Mouse (Mus musculus) embryonic facial prominence, embryonic 14.5 days (tissue): ENCODE measurements around the gene Lancl1. TPM values are rescaled to one million over a fixed set of nuclear protein-coding genes. Genes with fewer than 3 reads are reported as not detected.

Source experiments
- ATAC-seq: fragments of 200-750 bp; cut with Nextera tagmentation; 2 replicates; pipeline ENCODE4 v1.8.0; 2017; ENCODE audit warnings: low read depth, moderate number of reproducible peaks, moderate TSS enrichment
- DNase-seq: peaks from one replicate; pipeline ENCODE4 v3.0.0-alpha.2; 2015; ENCODE audit warnings: low spot score
- H3K27ac ChIP-seq: fragments of 300-500 bp; sonication (generic); replicated peaks from 2 replicates; pipeline ENCODE4 v1.5.1; 2014; ENCODE audit warnings: low read depth, mild to moderate bottlenecking, low read length, moderate library complexity
- H3K27me3 ChIP-seq: fragments of 300-500 bp; sonication (generic); replicated peaks from 2 replicates; pipeline ENCODE4 v1.6.1; 2014; ENCODE audit warnings: low read length; ENCODE audit not compliant: control insufficient read depth, insufficient read depth
- H3K36me3 ChIP-seq: fragments of 300-500 bp; sonication (generic); 2 replicates; pipeline ENCODE4 v1.6.1; 2014; ENCODE audit warnings: low read length, mixed read lengths; ENCODE audit not compliant: control insufficient read depth, insufficient read depth
- H3K4me1 ChIP-seq: fragments of 300-500 bp; sonication (generic); 2 replicates; pipeline ENCODE4 v1.6.1; 2014; ENCODE audit warnings: antibody characterized with exemption, low read length; ENCODE audit not compliant: control insufficient read depth, insufficient read depth
- H3K4me2 ChIP-seq: fragments of 300-500 bp; sonication (generic); 2 replicates; pipeline ENCODE4 v1.6.1; 2014; ENCODE audit warnings: low read depth, mild to moderate bottlenecking, low read length, moderate library complexity, mixed read lengths
- H3K4me3 ChIP-seq: fragments of 300-500 bp; sonication (generic); 2 replicates; pipeline ENCODE4 v1.5.1; 2014; ENCODE audit warnings: low read depth, mild to moderate bottlenecking, low read length
- H3K9ac ChIP-seq: fragments of 300-500 bp; sonication (generic); 2 replicates; pipeline ENCODE4 v1.6.1; 2014; ENCODE audit warnings: low read depth, mild to moderate bottlenecking, low read length, moderate library complexity, mixed read lengths
- H3K9me3 ChIP-seq: fragments of 300-500 bp; sonication (generic); 2 replicates; pipeline ENCODE4 v1.6.1; 2016; ENCODE audit warnings: low read length; ENCODE audit not compliant: control insufficient read depth
- WGBS: fragments of 180-500 bp; shearing (Covaris S2); extraction: QIAGEN DNeasy Blood & Tissue Kit; methylation state at CpG from one replicate; pipeline ENCODE4 v1.1.7; 2014; 5-methylcytosine and 5-hydroxymethylcytosine counted together
- polyA plus RNA-seq: library from polyadenylated mRNA; unstranded; fragments of >200 nt; fragmentation: Nextera tagmentation; extraction: Ambion mirVana; gene quantifications from 2 replicates; pipeline ENCODE4 v1.2.1, GENCODE M21; 2014

Gene Lancl1
- polyA plus RNA-seq, 1 experiment from 2014 or later = 112 TPM

DNA sequence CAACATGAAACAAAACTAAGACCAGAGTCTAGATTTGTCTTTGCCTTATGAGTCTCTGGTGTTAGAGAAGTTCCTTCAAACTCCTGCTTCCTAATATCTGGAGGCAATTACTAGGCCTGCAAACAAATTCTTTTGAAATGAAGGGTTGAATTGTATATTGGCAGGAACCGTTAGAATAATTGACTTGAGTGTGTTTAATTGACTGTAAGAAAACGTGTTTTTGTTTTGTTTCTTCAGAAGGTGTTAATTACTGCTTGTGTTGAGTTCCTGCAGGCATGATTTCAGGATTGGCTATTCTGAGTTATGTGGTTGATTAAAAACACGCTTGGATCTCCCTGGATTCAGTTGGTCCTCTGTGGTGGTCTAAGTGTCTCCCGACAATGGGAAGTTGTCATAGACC lies 14.0 kb upstream of the Lancl1 start:
- Histone ChIP-seq H3K4me2 (no peak overlapping the region), H3K27ac (no peak overlapping the region), H3K27me3 (no peaks in the 10 kb centered on the region), H3K9me3 (no peaks in the 10 kb centered on the region), H3K4me1 (no peaks in the 10 kb centered on the region), H3K36me3 (no peaks in the 10 kb centered on the region), H3K9ac (no peak overlapping the region), H3K4me3 (no peak overlapping the region)
- DNase-seq (no peak), ATAC-seq (no peak)
- 33% methylated on average over 4 of the region's 4 CpGs for WGBS

DNA sequence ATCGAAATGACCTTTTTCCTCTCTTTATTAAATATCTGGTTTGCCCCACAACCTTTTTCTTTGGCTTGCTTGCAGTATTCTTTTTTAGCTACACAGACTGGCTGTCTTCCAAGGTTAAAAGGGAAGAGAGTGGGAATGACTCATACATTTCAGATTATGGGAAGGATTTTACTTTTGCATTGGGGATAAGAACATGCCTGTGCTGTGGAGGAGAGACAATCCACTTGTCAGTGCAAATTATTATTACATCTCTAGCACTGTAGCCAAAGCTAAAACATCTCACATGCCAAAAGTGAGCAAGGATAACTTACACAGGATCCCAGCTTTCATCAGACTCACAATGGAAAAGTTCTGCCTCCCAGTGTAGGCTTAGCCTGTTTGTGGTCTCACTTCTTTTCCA lies 10.9 kb upstream of the Lancl1 start:
- Histone ChIP-seq H3K9me3 (no peaks in the 10 kb centered on the region), H3K27ac (0 out of 2 replicates have a peak overlapping the region, but pooled peaks have one; percentile 29), H3K4me1 (no peaks in the 10 kb centered on the region), H3K4me3 (no peak overlapping the region), H3K9ac (no peak overlapping the region), H3K36me3 (no peaks in the 10 kb centered on the region), H3K27me3 (no peaks in the 10 kb centered on the region), H3K4me2 (no peak overlapping the region)
- DNase-seq (peak; percentile 80), ATAC-seq (0 out of 2 replicates have a peak, but pooled peaks have one; percentile 55)
- 53% methylated on average over 1 of the region's 1 CpGs for WGBS

DNA sequence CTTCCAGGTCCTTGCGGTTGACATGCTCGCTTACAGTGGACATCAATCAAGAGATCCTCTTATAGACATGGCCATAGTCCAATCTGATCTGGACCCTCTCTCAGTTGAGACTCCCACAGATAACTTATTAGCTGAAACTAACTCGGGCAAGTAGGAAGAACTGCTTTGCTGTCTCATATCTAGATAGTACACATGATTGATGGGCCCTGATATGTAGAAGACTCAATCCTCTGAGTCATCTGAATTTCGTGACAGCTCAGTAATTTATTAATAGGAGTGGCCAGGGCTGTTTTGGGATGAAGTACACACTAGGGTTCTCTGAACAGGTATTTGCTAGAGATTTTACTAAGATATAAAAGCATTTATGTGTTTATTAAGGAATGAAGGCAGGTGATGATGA lies 10.0 kb upstream of the Lancl1 start:
- no peak for ATAC-seq

DNA sequence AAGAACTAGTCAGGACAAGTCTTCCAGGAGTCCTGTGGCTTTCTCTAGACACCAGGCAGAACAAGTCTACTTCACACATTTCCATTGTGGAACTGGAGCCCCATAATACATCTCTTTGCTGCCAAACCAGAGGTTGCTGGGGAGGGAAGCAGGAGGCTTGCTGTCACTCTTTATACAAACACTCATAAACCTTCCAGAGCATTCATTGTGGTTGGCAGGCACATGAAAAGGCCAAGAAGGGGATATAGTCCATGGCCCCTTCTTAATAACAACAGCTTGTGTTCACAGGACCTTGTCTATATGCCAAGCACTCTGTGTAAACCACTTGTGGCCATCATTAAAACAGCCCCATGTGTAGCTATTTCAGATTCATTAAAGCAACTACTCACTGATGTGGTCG lies 6.4 kb upstream of the Lancl1 start:
- H3K36me3 ChIP-seq = no peaks in the 10 kb centered on the region
- H3K4me1 ChIP-seq = no peaks in the 10 kb centered on the region
- no peak overlapping the region for H3K4me3 ChIP-seq
- H3K9me3 ChIP-seq = no peaks in the 10 kb centered on the region
- H3K27me3 ChIP-seq = no peaks in the 10 kb centered on the region
- H3K4me2 ChIP-seq = no peak overlapping the region
- H3K9ac ChIP-seq = no peak overlapping the region
- no peak overlapping the region for H3K27ac ChIP-seq
- peak; percentile 47 for ATAC-seq
- DNase-seq = peak; percentile 67
- WGBS = 33% methylated on average over 1 of the region's 1 CpGs

More for the DNA sequence above, 10.0 kb upstream of the Lancl1 start:
- 75% methylated on average over 4 of the region's 4 CpGs for WGBS
- Histone ChIP-seq H3K9me3 (no peaks in the 10 kb centered on the region), H3K9ac (no peak overlapping the region), H3K27ac (no peak overlapping the region), H3K4me2 (no peak overlapping the region), H3K27me3 (no peaks in the 10 kb centered on the region), H3K4me1 (no peaks in the 10 kb centered on the region), H3K4me3 (no peak overlapping the region), H3K36me3 (no peaks in the 10 kb centered on the region)
- DNase-seq = no peak

DNA sequence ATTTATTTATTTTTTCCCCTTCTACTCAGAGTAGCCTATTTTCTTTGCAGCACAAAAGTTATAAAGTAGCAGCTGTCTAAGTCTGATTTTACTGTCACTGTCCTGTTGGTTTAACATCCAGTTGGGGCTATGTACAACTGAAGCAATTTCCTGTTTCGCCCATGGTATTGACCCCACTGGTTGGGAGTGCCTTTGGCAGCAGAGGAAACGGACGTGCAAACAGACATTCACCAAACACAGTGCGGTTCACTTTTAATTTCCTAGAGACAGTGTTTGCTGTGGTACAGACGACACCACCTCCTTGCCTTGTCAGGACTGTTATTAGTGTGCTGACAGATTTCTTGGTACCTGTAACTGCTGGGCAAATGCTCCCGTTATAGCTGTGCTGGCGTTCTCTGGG lies 3.9 kb upstream of the Lancl1 start:
- no peak overlapping the region for H3K4me2 ChIP-seq
- DNase-seq (no peak), ATAC-seq (no peak)
- no peak overlapping the region for H3K27ac ChIP-seq
- no peak overlapping the region for H3K4me3 ChIP-seq
- H3K9me3 ChIP-seq = no peaks in the 10 kb centered on the region
- no peaks in the 10 kb centered on the region for H3K27me3 ChIP-seq
- 59% methylated on average over 7 of the region's 7 CpGs for WGBS
- no peaks in the 10 kb centered on the region for H3K4me1 ChIP-seq
- H3K36me3 ChIP-seq = no peaks in the 10 kb centered on the region
- no peak overlapping the region for H3K9ac ChIP-seq

DNA sequence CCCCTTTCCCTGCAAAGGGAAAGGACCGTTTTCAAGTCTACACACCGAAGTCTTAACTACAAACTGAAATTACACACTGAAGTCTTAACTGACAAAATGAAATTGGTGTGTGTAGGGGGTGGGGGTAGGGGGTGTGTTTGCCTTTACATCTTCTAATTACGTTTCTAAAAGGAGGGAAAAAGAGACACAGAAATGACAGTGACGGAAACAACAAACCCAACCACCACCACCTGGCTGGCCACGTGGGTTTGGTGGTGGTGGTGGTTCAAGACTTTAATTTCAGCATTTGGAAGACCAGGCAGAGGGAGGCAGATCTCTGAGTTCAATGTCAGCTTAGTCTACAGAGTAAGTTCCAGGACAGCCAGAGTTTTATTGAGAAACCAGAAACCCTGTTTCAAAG lies 411 bp upstream of the Lancl1 start:
- H3K4me1 ChIP-seq = no peaks in the 10 kb centered on the region
- H3K9me3 ChIP-seq = no peaks in the 10 kb centered on the region
- no peak overlapping the region for H3K27ac ChIP-seq
- peak overlapping the region; percentile 82 for H3K4me2 ChIP-seq
- H3K9ac ChIP-seq = peak overlapping the region; percentile 83
- H3K36me3 ChIP-seq = peaks cover 20% of the 10 kb centered on the region; the same call in 1 of the 2 replicates
- peak overlapping the region; percentile 87 for H3K4me3 ChIP-seq
- no peaks in the 10 kb centered on the region for H3K27me3 ChIP-seq
- WGBS = 1% methylated on average over 5 of the region's 5 CpGs
- DNase-seq = no peak
- no peak for ATAC-seq

DNA sequence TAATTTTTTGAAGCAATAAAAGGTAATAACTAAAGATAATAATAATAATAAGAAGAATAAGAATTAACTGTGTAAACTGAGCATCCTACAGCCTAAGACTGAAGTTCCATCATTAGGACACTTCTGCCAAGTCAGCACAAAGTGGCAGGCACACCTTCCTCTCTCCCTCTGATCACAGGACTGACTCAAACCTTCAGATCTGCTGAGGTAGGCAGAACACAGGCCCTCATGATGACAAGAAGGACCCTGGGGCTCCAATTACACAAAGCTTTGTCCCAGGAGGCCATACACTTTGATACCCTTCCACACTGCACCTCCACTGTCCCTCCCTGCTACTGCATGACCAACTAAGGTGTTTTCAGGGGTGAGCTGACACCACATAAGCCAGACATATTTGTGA lies 1.5 kb downstream of the Lancl1 start:
- Histone ChIP-seq H3K9ac (no peak overlapping the region), H3K27ac (no peak overlapping the region), H3K9me3 (no peaks in the 10 kb centered on the region), H3K4me2 (peak overlapping the region; percentile 82; the same call in 1 of the 2 replicates), H3K4me3 (no peak overlapping the region), H3K36me3 (peaks cover 39% of the 10 kb centered on the region), H3K27me3 (no peaks in the 10 kb centered on the region), H3K4me1 (no peaks in the 10 kb centered on the region)
- no peak for DNase-seq
- no peak for ATAC-seq

DNA sequence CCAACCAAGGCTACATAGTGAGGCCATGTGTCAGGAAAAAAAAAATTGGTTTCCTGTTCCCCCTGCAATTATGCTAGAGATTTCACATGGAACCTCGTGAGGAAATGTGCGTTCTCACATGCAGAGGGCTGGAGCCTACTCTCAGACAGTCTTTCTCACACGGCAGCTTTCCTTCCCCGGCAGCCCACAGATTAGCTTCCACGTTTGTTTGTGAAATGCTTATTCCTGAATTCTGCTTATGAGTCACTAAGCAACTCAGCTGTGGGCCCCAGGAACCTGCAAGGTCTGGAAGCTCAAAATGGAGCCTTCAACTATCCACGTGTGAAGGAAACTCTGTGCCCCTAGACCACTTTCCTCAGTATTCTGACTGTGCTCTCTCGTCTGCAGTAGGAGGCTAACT lies 5.4 kb downstream of the Lancl1 start:
- Histone ChIP-seq H3K36me3 (peaks cover 67% of the 10 kb centered on the region), H3K4me3 (no peak overlapping the region), H3K9ac (no peak overlapping the region), H3K27me3 (no peaks in the 10 kb centered on the region), H3K4me1 (no peaks in the 10 kb centered on the region), H3K9me3 (no peaks in the 10 kb centered on the region), H3K27ac (no peak overlapping the region), H3K4me2 (no peak overlapping the region)
- DNase-seq = no peak
- ATAC-seq = no peak
- 89% methylated on average over 7 of the region's 7 CpGs for WGBS

DNA sequence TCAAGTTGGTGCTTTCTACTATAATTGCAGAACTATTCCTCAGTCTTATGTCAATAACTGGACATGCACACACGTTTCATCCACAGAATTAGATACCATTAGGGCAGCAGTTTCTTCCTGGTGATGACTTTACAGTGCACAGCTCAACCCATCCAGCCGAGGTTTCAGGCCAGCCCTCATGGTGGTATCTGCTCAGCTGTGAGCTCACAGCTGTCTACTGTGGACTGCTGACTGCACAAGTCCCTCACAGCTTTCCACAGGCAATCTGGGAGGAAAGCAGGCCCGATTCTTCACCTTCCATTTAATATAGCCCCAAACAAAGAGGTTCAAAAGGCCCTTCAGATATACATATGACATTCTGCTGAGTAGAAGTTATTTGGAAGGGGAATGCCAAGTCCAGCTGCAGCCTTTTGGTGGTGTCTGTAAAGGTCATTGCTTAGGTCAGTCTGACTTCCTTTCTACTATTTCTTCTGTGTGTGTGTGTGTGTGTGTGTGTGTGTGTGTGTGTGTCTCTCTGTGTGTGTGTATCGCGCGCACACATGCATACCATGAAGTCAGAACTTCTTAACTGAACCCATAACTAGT lies 11.7 kb downstream of the Lancl1 start:
- 83% methylated on average over 6 of the region's 6 CpGs for WGBS
- H3K36me3 ChIP-seq = peaks cover 55% of the 10 kb centered on the region
- H3K9me3 ChIP-seq = no peaks in the 10 kb centered on the region
- ATAC-seq (no peak), DNase-seq (no peak)
- H3K9ac ChIP-seq = no peak overlapping the region
- no peak overlapping the region for H3K4me3 ChIP-seq
- no peaks in the 10 kb centered on the region for H3K4me1 ChIP-seq
- no peaks in the 10 kb centered on the region for H3K27me3 ChIP-seq
- H3K4me2 ChIP-seq = no peak overlapping the region
- H3K27ac ChIP-seq = no peak overlapping the region
